Mouse (Mus musculus) brain, embryonic 14.5 days (tissue): ENCODE measurements around the gene Ece1.

ENCODE experiments used
- CTCF ChIP-seq: fragments of 200-500 bp; IDR thresholded peaks from 2 replicates; pipeline ENCODE4 v1.5.1; 2012; ENCODE audit warnings: inconsistent platforms, mild to moderate bottlenecking, moderate library complexity, borderline replicate concordance; ENCODE audit not compliant: insufficient read depth, insufficient read length; ENCODE audit errors: extremely low read depth
- POLR2A ChIP-seq: fragments of 200-500 bp; IDR thresholded peaks from 2 replicates; pipeline ENCODE4 v1.6.1; 2012; ENCODE audit warnings: mild to moderate bottlenecking, inconsistent platforms, borderline replicate concordance; ENCODE audit not compliant: poor library complexity, insufficient read depth, insufficient read length, severe bottlenecking; ENCODE audit errors: extremely low read depth

GRCm38 (mm10) chr4:137984212-137984611, 122.2 kb downstream of the Ece1 start:
- TF ChIP-seq POLR2A (no peak), CTCF (no peak)
